Mouse (Mus musculus) intestine, embryonic 15.5 days (tissue): ENCODE measurements at regions not wholly inside any gene's neighbourhood (a gene's known extent, or its start where the extent isn't known, plus 50 kb on each side); places are given as distances from the start of the nearest gene placed in this dataset.
A peak's percentile ranks its signal among the peaks of the same experiment; 100 is the strongest.

ENCODE experiments used
- ATAC-seq: fragments of 200-750 bp; cut with Nextera tagmentation; 2 replicates; pipeline ENCODE4 v1.8.0; 2017; ENCODE audit warnings: moderate TSS enrichment, moderate library complexity
- H3K27ac ChIP-seq: fragments of 300-500 bp; sonication (generic); 2 replicates; pipeline ENCODE4 v1.5.1; 2015; ENCODE audit warnings: mild to moderate bottlenecking, inconsistent platforms
- H3K27me3 ChIP-seq: fragments of 300-500 bp; sonication (generic); replicated peaks from 2 replicates; pipeline ENCODE4 v1.6.1; 2015; ENCODE audit warnings: inconsistent platforms
- H3K36me3 ChIP-seq: fragments of 300-500 bp; sonication (generic); 2 replicates; pipeline ENCODE4 v1.6.1; 2015; ENCODE audit warnings: inconsistent platforms
- H3K4me1 ChIP-seq: fragments of 300-500 bp; sonication (generic); replicated peaks from 2 replicates; pipeline ENCODE4 v1.6.1; 2015; ENCODE audit warnings: inconsistent platforms
- H3K4me2 ChIP-seq: fragments of 300-500 bp; sonication (generic); replicated peaks from 2 replicates; pipeline ENCODE4 v1.6.1; 2015; ENCODE audit warnings: mild to moderate bottlenecking, inconsistent platforms
- H3K4me3 ChIP-seq: fragments of 300-500 bp; sonication (generic); replicated peaks from 2 replicates; pipeline ENCODE4 v1.5.1; 2015; ENCODE audit warnings: inconsistent platforms
- H3K9ac ChIP-seq: fragments of 300-500 bp; sonication (generic); 2 replicates; pipeline ENCODE4 v1.6.1; 2015; ENCODE audit warnings: inconsistent platforms
- H3K9me3 ChIP-seq: fragments of 300-500 bp; sonication (generic); 2 replicates; pipeline ENCODE4 v1.6.1; 2016; ENCODE audit warnings: inconsistent platforms
- WGBS: fragments of 180-500 bp; shearing (Covaris S2); methylation state at CpG from one replicate; pipeline ENCODE4 v1.1.7; 2015; 5-methylcytosine and 5-hydroxymethylcytosine counted together

DNA sequence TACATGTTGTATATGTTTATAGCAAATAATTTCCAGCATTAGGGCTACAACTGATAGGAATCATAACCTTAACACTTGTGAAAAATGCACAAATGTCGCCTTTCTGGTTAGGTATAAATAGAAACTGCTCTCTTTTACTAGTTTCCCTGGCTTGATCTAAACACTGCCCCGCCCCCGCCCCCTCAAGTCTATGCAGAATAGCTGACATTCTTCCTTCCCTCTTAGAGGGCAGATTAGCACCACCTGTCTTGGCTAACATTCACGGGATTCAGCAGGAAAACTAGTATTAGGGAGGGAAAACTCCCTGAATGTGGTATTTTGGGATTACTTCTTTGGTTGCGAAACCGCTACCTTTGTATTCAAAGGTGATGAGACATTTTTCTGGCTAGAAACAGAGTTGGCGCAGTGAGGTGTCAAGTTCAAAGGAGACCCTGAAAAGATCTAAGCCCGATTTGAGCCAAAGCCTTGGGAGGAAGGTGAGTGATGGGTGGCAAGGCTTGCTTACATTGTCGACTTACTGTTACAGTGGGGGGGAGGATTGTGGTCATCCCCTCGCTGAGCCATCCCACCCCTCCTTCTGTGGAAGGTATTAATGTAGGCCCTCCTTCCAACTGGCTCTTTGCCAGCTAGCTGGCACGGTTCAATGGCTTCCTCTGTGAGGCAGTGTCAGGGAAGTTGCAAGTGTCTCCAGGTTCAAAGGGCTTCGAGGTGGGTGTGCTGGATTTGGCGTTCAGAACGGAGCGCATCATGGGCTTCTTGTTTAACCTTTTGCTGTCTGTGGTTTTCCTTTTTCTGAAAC, 209.8 kb upstream of the Nr2f2 start:
- Histone ChIP-seq H3K4me3 (no peak overlapping the region), H3K27ac (no peak overlapping the region), H3K9me3 (no peaks in the 10 kb centered on the region), H3K4me2 (no peak overlapping the region), H3K36me3 (no peaks in the 10 kb centered on the region), H3K27me3 (no peaks in the 10 kb centered on the region), H3K9ac (no peak overlapping the region), H3K4me1 (no peaks in the 10 kb centered on the region)
- ATAC-seq: no peak
- 39% methylated on average over 15 of the region's 15 CpGs for WGBS

DNA sequence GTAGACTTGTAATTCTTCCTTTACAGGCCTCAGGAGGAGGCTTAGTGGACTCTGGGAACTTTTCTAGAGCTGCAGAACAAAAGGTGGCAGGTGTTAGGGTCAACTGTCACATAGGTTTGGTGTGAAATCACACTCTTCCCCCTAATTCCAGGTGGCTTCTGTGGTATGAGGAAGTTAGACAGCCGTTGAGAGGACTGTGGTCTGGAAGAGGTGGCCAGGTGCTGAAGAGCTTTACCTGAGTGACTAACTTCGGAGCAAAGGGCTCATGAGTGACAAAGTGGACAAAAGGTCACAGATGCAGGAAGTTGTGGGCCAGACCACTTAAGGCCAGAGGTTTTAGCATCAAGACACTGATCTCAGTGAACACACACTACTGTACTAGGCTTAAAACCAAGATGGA, 209.1 kb upstream of the Nr2f2 start:
- Histone ChIP-seq H3K27ac (no peak overlapping the region), H3K4me1 (no peaks in the 10 kb centered on the region), H3K36me3 (no peaks in the 10 kb centered on the region), H3K27me3 (no peaks in the 10 kb centered on the region), H3K4me3 (no peak overlapping the region), H3K9ac (no peak overlapping the region), H3K4me2 (no peak overlapping the region), H3K9me3 (no peaks in the 10 kb centered on the region)
- ATAC-seq: no peak
- WGBS: 61% methylated on average over 2 of the region's 2 CpGs

DNA sequence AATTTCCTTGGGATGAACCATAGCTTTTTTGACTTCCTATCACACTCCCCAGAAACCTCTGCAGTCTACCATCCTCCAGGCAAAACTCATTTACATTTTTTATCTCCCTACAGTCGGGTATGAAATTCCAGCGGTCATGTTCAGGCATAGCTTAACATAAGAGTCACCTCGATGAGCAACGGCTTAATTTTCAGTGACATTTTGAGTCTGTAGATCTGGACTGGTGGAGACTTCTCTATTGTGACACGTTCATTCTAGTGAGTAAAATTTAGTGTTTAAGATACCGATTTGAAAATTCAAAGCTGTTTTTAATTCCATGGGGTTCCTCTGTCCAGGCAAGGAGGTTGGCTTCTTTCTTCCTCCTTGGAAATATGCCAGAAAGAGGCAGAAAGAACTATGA, 207.7 kb upstream of the Nr2f2 start:
- Histone ChIP-seq H3K9ac (no peak overlapping the region), H3K36me3 (no peaks in the 10 kb centered on the region), H3K9me3 (no peaks in the 10 kb centered on the region), H3K4me3 (no peak overlapping the region), H3K27me3 (no peaks in the 10 kb centered on the region), H3K4me2 (no peak overlapping the region), H3K27ac (no peak overlapping the region), H3K4me1 (no peaks in the 10 kb centered on the region)
- WGBS: 76% methylated on average over 6 of the region's 6 CpGs
- no peak for ATAC-seq

DNA sequence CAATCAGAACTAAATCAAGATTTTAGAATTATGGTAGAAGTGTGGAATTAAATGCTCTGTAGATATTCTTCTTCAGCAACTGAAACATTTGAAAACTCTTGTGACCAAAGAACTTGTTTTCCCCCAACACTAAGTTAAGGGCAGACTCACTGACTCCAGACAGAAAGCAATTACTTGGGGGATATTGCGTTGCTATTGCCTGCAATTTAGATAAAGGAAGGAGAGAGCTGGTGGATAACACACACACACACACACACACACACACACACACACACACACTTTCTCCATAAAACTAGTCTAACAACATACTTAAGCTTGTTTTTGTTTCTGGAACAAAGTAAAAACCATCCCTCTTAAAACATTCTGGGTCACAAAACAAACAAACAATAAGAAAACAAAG, 198.5 kb upstream of the Nr2f2 start:
- ATAC-seq: peak; percentile 76; the same call in 1 of the 2 replicates

DNA sequence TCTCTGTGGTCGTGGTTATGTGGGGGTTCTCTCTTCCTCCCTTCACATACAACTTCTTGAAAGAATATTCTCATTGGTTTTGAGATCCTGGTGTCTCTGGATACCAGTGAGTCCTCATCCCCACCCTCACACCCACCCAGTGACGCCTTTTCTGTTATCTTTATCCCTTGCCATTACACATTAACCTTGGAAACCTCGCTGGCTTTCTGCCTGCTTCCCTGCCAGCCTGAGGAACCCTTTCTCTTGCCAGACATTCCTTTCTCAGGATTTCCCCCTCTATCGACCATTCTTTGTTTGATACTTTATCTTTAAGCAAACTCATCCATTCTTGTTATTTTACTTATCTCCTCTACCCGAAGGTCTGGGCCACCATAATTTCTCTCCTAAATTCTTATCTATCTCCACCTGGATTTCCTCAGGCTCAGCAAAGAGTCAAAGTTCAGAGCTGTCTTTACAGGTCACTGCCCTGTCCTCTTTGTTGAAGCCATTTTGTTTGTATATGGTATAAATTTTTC, 182.5 kb upstream of the Nr2f2 start:
- Histone ChIP-seq H3K27ac (no peak overlapping the region), H3K36me3 (no peaks in the 10 kb centered on the region), H3K27me3 (no peaks in the 10 kb centered on the region), H3K4me2 (no peak overlapping the region), H3K4me3 (no peak overlapping the region), H3K4me1 (no peaks in the 10 kb centered on the region), H3K9me3 (no peaks in the 10 kb centered on the region), H3K9ac (no peak overlapping the region)
- ATAC-seq: no peak
- WGBS: 40% methylated on average over 5 of the region's 5 CpGs

More for the DNA sequence above, 198.5 kb upstream of the Nr2f2 start:
- Histone ChIP-seq H3K36me3 (no peaks in the 10 kb centered on the region), H3K4me3 (no peak overlapping the region), H3K27me3 (no peaks in the 10 kb centered on the region), H3K9ac (no peak overlapping the region), H3K9me3 (no peaks in the 10 kb centered on the region), H3K4me1 (no peaks in the 10 kb centered on the region), H3K27ac (no peak overlapping the region), H3K4me2 (no peak overlapping the region)
- 42% methylated on average over 1 of the region's 1 CpGs for WGBS

DNA sequence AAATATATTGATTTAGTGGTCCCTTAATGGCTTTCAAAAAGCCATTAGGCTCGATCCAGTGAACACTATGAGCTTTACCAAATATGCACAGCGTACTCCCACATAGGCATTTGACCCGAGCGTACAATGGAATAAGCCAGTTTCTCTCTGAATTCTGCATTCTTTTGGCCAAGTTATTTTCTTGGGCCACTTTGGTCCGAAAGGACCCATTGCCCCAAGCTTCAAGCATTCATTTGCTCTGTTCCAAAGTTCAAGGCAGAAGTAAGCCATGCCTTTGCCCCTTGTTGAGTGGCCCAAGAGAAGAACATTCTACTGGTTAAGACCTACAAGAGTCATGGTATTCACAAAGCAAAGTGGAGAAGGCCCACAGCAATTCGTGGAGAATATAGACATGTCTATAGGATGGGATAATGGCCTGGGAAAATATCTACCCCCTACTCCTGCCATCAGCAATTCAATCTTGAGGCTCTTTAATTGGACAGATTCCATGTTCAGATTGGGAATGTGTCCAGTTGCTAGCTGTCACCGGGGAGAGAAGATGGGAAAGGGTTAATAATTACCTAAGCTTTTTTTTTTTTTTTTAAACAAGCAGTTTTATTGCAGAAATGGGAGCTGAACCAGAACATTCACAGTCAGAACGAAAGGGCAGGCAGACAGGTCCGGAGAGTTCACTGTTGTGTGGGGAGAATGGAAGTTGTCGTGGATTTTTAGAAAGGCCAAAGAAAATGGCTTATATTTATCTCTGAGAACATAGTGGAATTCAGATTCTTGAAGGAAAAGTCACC, 175.5 kb upstream of the Nr2f2 start:
- WGBS: 71% methylated on average over 10 of the region's 10 CpGs

DNA sequence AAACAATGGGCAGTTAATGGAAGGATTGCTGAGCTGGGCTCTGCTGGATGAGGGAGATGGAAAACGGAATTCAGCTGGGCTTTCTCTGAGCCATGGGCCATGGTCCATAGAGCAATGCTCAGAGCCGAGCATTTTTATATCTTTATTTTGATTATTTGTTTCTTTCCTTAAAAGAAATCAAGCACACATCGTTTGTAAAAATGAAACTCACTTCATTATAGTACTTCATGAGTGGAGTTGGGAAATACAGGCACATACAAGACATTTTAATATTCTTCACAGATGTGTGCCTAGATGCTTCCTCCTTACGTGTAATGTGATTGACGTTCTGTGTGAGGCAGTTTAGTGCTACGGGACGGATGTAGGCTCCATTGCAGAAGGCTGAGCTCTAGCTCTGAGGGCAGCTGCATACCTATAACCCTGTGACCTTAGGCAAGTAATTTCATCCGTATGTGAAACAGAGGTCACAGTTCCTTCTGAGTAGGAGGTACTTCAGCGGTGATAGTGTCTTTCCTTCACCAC, 172.6 kb upstream of the Nr2f2 start:
- H3K4me2 ChIP-seq: no peak overlapping the region
- WGBS: 72% methylated on average over 9 of the region's 9 CpGs
- no peak overlapping the region for H3K9ac ChIP-seq
- H3K27ac ChIP-seq: no peak overlapping the region
- H3K36me3 ChIP-seq: no peaks in the 10 kb centered on the region
- no peak for ATAC-seq
- no peak overlapping the region for H3K4me3 ChIP-seq
- H3K4me1 ChIP-seq: no peaks in the 10 kb centered on the region
- no peaks in the 10 kb centered on the region for H3K9me3 ChIP-seq
- H3K27me3 ChIP-seq: no peaks in the 10 kb centered on the region

More for the DNA sequence above, 175.5 kb upstream of the Nr2f2 start:
- Histone ChIP-seq H3K27me3 (no peaks in the 10 kb centered on the region), H3K4me1 (no peaks in the 10 kb centered on the region), H3K9ac (no peak overlapping the region), H3K9me3 (no peaks in the 10 kb centered on the region), H3K36me3 (no peaks in the 10 kb centered on the region), H3K4me3 (no peak overlapping the region), H3K27ac (no peak overlapping the region), H3K4me2 (no peak overlapping the region)
- no peak for ATAC-seq

DNA sequence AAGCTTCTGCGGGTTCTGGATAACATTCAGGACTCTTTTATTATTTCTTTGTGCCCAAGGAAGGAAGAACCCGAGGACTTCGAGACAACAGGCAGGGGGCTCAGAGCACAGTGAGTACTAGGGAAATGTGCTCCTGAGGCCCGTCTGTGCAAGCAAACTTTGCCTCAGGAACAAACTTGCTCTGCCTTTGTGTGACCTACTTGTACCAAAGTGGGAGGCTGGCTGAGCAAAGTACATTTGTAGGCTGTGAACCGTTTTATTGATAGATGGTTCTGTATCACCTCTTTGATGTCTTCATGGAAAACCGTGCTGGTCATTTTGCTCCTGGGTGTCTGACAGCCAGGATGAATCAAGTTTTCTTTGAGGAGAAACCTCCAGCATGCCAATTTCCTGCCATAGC, 169.5 kb upstream of the Nr2f2 start:
- no peak for ATAC-seq
- 70% methylated on average over 6 of the region's 6 CpGs for WGBS
- no peak overlapping the region for H3K4me2 ChIP-seq
- no peak overlapping the region for H3K4me3 ChIP-seq
- no peaks in the 10 kb centered on the region for H3K27me3 ChIP-seq
- H3K9me3 ChIP-seq: no peaks in the 10 kb centered on the region
- no peaks in the 10 kb centered on the region for H3K36me3 ChIP-seq
- H3K27ac ChIP-seq: no peak overlapping the region
- H3K4me1 ChIP-seq: no peaks in the 10 kb centered on the region
- H3K9ac ChIP-seq: no peak overlapping the region

DNA sequence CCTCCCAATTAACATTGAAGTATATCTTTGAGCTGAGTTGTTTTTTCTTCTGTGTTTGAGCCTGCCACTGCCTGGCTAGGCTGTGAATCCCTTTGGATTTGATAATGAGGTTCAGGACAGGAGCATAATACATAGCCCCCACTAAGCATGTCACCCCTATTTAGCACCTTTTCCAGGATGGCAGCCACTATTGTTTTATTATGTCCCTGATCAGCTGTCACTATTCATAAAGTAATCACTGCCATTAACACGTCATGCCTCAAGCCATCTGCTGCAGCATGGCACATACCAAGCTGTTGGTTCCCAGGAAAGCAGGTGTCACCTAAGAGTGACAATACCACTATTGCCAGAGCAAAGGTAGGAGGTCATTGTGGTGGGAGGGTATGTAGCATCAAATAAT, 167.0 kb upstream of the Nr2f2 start:
- H3K4me3 ChIP-seq: no peak overlapping the region
- H3K4me1 ChIP-seq: no peaks in the 10 kb centered on the region
- H3K9me3 ChIP-seq: no peaks in the 10 kb centered on the region
- no peaks in the 10 kb centered on the region for H3K27me3 ChIP-seq
- H3K27ac ChIP-seq: no peak overlapping the region
- 85% methylated on average over 1 of the region's 1 CpGs for WGBS
- no peak for ATAC-seq
- no peaks in the 10 kb centered on the region for H3K36me3 ChIP-seq
- no peak overlapping the region for H3K9ac ChIP-seq
- H3K4me2 ChIP-seq: no peak overlapping the region

DNA sequence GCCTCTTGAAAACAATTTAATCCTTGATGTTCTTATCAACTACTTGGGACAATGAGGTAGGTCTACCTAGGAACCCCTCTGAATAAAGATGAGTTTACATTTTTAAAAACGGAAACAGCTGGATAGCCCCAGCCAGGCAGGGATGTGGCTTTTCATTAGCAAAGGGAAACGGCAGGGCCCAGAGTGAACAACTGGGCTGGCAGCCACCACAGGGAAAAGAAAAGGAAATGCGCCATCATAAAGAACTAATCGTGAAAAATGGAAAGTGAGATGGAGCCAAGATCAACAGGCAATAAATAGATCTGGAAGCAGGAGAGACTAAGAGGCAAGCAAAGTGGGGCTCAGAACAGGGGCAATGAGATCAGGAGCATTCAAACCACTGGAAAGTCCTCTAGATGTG, 161.4 kb upstream of the Nr2f2 start:
- H3K27ac ChIP-seq: no peak overlapping the region
- H3K9me3 ChIP-seq: no peaks in the 10 kb centered on the region
- no peak for ATAC-seq
- H3K27me3 ChIP-seq: no peaks in the 10 kb centered on the region
- H3K4me1 ChIP-seq: no peaks in the 10 kb centered on the region
- WGBS: 55% methylated on average over 4 of the region's 4 CpGs
- no peak overlapping the region for H3K9ac ChIP-seq
- no peak overlapping the region for H3K4me3 ChIP-seq
- H3K4me2 ChIP-seq: no peak overlapping the region
- no peaks in the 10 kb centered on the region for H3K36me3 ChIP-seq

DNA sequence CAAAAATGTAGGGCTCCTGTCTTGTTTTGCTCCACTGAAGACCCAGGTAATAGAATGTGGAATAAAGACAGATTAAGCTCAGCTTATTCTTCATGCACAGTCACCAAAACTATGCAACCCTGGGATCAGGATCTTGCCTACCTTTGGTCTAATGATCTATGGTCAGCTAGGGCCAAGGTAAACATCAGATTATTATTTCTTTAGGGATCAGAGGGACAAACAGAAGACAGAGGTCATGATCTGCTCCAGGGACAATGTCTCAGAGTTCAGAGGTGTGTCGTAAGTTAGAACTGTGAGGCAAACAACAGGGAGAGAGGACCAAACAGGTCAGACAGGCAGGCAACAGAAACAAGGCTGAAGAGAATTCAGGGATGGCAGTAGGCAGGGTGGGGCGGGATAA, 158.8 kb upstream of the Nr2f2 start:
- Histone ChIP-seq H3K4me1 (no peaks in the 10 kb centered on the region), H3K27me3 (no peaks in the 10 kb centered on the region), H3K4me3 (no peak overlapping the region), H3K36me3 (no peaks in the 10 kb centered on the region), H3K9ac (no peak overlapping the region), H3K4me2 (no peak overlapping the region), H3K9me3 (no peaks in the 10 kb centered on the region), H3K27ac (no peak overlapping the region)
- ATAC-seq: no peak
- WGBS: 96% methylated on average over 2 of the region's 2 CpGs

DNA sequence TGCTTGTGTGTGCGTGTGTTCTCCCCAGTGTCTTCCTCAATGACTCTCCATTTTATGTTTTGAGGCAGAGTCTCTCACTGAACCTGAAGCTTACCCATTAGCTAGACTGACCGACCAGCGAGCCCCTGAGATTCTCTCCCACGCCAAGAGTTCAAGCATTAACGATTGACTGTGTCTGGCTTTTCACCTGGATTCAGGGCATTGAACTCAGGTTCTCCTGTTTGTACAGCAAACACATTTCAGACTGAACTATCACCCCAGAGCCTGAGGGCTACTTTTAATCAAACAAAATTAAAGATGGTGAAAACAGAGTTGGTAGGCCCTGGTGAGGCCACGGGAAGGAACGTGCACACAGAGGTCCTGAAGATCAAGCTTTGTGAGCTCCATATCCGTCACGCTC, 158.2 kb upstream of the Nr2f2 start:
- 90% methylated on average over 9 of the region's 9 CpGs for WGBS
- Histone ChIP-seq H3K27me3 (no peaks in the 10 kb centered on the region; the same call in 1 of the 2 replicates), H3K27ac (no peak overlapping the region), H3K4me1 (no peaks in the 10 kb centered on the region), H3K9me3 (no peaks in the 10 kb centered on the region), H3K4me3 (no peak overlapping the region), H3K4me2 (no peak overlapping the region), H3K9ac (no peak overlapping the region), H3K36me3 (no peaks in the 10 kb centered on the region)
- ATAC-seq: no peak
